Mouse (Mus musculus) hindbrain, embryonic 16.5 days (tissue): Measurements from ENCODE around the gene Olfr1344. TPM values are rescaled to one million over a fixed set of nuclear protein-coding genes. Genes with fewer than 3 reads are reported as not detected.

Source experiments
- polyA plus RNA-seq: library from polyadenylated mRNA; unstranded; fragments of >200 nt; fragmentation: Nextera tagmentation; extraction: Ambion mirVana; gene quantifications from 2 replicates; pipeline ENCODE4 v1.2.1, GENCODE M21; 2015

The Olfr1344 gene
- polyA plus RNA-seq, 1 experiment from 2014 or later = 0.31 TPM

Other genes with a start within 250 kb of the Olfr1344 start
- gene Galp, start 241.6 kb upstream of the Olfr1344 start, polyA plus RNA-seq = not detected in 2 replicates
- gene Zscan5b, start 216.4 kb upstream of the Olfr1344 start, polyA plus RNA-seq = not detected in 2 replicates
- not detected in 2 replicates for gene Epp13, start 186.0 kb upstream of the Olfr1344 start, polyA plus RNA-seq
- 14.0 and 14.5 TPM in 2 replicates for gene Zfp667, start 152.1 kb upstream of the Olfr1344 start, polyA plus RNA-seq
- 14.7 and 14.8 TPM in 2 replicates for gene Zfp583, start 107.4 kb upstream of the Olfr1344 start, polyA plus RNA-seq
- 7.7 and 8.0 TPM in 2 replicates for gene Gm3854, start 94.9 kb upstream of the Olfr1344 start, polyA plus RNA-seq
- gene Zfp78, start 75.4 kb upstream of the Olfr1344 start, polyA plus RNA-seq = 5.7 and 7.1 TPM in 2 replicates
- 11.8 and 13.4 TPM in 2 replicates for gene Zfp28, start 55.4 kb upstream of the Olfr1344 start, polyA plus RNA-seq
- 7.2 and 9.5 TPM in 2 replicates for gene Smim17, start 40.0 kb upstream of the Olfr1344 start, polyA plus RNA-seq
- not detected in 2 replicates for gene Gm20715, start 28.4 kb upstream of the Olfr1344 start, polyA plus RNA-seq
- gene Olfr1336, start 17.5 kb downstream of the Olfr1344 start, polyA plus RNA-seq = not detected in 2 replicates
- gene Olfr1346, start 28.4 kb downstream of the Olfr1344 start, polyA plus RNA-seq = not detected in 2 replicates
- not detected in 2 replicates for gene Olfr5, start 48.3 kb downstream of the Olfr1344 start, polyA plus RNA-seq
- gene Olfr1347, start 61.1 kb downstream of the Olfr1344 start, polyA plus RNA-seq = not detected in 2 replicates
- gene Olfr1348, start 70.1 kb downstream of the Olfr1344 start, polyA plus RNA-seq = not detected in 2 replicates
- gene Olfr1349, start 84.3 kb downstream of the Olfr1344 start, polyA plus RNA-seq = not detected in 2 replicates
- not detected in 2 replicates for gene Olfr1350, start 126.2 kb downstream of the Olfr1344 start, polyA plus RNA-seq